Mouse (Mus musculus): Measurements from ENCODE around the gene Rufy3.

GRCm38 (mm10) chr5:88564501-88565147 lies at the start of gene Rufy3:
- peak; percentile 60; the same call in 1 of the 2 replicates for TF ChIP-seq POLR2A (IDR thresholded peaks at IDR 0.05; ENCODE audit: borderline replicate concordance, extremely low read depth, low read depth, low read length)
- no peak for TF ChIP-seq CTCF (IDR thresholded peaks at IDR 0.05; ENCODE audit: insufficient read depth, low read length)

Measured in lung, adult 2 months (tissue).